Mouse (Mus musculus): ENCODE measurements around the gene Gm17482. TPM values are rescaled to one million over a fixed set of nuclear protein-coding genes. Genes with fewer than 3 reads are reported as not detected.
A peak's percentile ranks its signal among the peaks of the same experiment; 100 is the strongest.

The Gm17482 gene
- not detected in 2 replicates for total RNA-seq (2012; rRNA removed)
- polyA plus RNA-seq (2012; ENCODE audit: insufficient read depth in 1 of 2, insufficient read length in 2 of 2, low read depth in 1 of 2, low replicate concordance in 2 of 2, missing spikeins in 1 of 2) = not detected

DNA sequence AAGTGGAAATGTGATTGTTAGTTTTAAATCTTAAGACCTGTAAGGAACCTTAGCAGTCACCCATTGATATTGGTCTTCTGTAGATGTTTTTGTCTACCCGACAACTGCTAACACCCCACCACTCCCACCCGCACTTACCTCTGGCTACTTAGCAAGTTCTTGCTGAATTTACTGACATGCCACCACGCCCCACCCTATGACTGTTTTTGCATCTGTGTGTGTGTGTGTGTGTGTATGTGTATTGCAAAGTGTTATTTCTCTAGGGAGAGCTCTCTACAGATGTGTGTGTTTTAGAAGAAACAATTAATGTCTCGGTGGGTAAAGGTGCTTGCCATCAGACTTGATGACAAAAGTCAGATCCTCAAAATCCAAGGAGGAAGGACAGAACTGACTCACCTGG, at the start of gene Gm17482:
Gene Gm17482, plus strand, starts transcription at position 301 of the 400 bp plus-strand sequence.
- Histone ChIP-seq H3K4me3 (ENCODE audit: control insufficient read depth in 1 of 2, insufficient read depth in 1 of 2, low read depth in 2 of 2, low read length in 2 of 2) (no peak within 1 kb of the TSS), H3K27me3 (ENCODE audit: control insufficient read depth in 1 of 2, insufficient read depth in 2 of 2, low read length in 2 of 2) (peaks cover 2 to 7% of the 10 kb centered on the region in 2 experiments), H3K36me3 (ENCODE audit: control insufficient read depth in 1 of 2, insufficient read depth in 2 of 2, low read length in 2 of 2) (no peaks in the 10 kb centered on the region), H3K79me2 (ENCODE audit: control insufficient read depth, insufficient read depth, low read length, poor library complexity) (no peaks in the 10 kb centered on the region), H3K4me1 (ENCODE audit: control insufficient read depth in 1 of 2, insufficient read depth in 2 of 2, low read length in 2 of 2) (no peaks in the 10 kb centered on the region), H3K9ac (ENCODE audit: control insufficient read depth, low read depth, low read length, poor library complexity, severe bottlenecking) (no peak within 1 kb of the TSS), H3K27ac (ENCODE audit: control insufficient read depth, low read depth, low read length) (no peak within 1 kb of the TSS), H3K9me3 (replicated peaks; ENCODE audit: insufficient read depth, low read length) (no peaks in the 10 kb centered on the region)
- TF ChIP-seq EP300 (IDR thresholded peaks at IDR 0.05; ENCODE audit: low read depth in 1 of 2, low read length in 2 of 2) (no peak), E2F4 (IDR thresholded peaks at IDR 0.05; ENCODE audit: borderline replicate concordance, low read depth, low read length) (no peak), GATA1 (IDR thresholded peaks at IDR 0.05; ENCODE audit: low read depth, low read length) (no peak), TBP (IDR thresholded peaks at IDR 0.05; ENCODE audit: low read depth, low read length) (no peak), MYC (IDR thresholded peaks at IDR 0.05; ENCODE audit: low read depth, low read length) (no peak), CHD1 (IDR thresholded peaks at IDR 0.05; ENCODE audit: low read depth, low read length) (no peak), MEF2A (IDR thresholded peaks at IDR 0.05; ENCODE audit: extremely low read depth, insufficient replicate concordance, low read depth, low read length, poor library complexity, severe bottlenecking) (no peak), TCF12 (IDR thresholded peaks at IDR 0.05; ENCODE audit: low read depth, low read length) (no peak), KAT2A (conservative IDR thresholded peaks at IDR 0.05; ENCODE audit: low read depth, low read length) (no peak), ZKSCAN1 (IDR thresholded peaks at IDR 0.05; ENCODE audit: low read depth, low read length) (no peak), ZC3H11A (IDR thresholded peaks at IDR 0.05; ENCODE audit: low read depth, low read length) (no peak)
- DNase-seq (ENCODE audit: low read depth, low spot score) = no peak

DNA sequence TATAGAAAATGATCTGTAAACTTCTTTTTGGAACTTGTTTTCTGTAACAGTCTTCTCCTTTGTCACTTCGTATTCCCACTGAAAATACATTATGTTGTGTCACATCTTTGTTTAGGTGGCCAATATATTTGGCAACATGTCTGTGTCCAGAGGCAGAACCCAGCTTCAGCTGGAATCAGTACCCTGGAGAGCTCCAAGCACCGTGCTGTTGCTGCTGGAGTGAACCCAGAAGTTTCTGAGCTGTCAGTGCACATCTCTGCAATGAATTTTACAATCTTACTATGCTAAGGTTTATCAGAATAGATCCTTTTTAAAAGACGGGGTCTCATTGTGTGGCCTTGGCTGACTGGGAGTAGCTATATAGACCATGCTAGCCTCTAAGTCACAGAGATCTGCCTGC, 48.3 kb upstream of the Gm17482 start:
- Histone ChIP-seq H3K9me3 (replicated peaks; ENCODE audit: insufficient read depth, low read length) (no peaks in the 10 kb centered on the region), H3K36me3 (ENCODE audit: control insufficient read depth in 1 of 2, insufficient read depth in 2 of 2, low read length in 2 of 2) (no peaks in the 10 kb centered on the region), H3K79me2 (ENCODE audit: control insufficient read depth, insufficient read depth, low read length, poor library complexity) (no peaks in the 10 kb centered on the region), H3K4me1 (ENCODE audit: control insufficient read depth in 1 of 2, insufficient read depth in 2 of 2, low read length in 2 of 2) (no peaks in the 10 kb centered on the region), H3K4me3 (ENCODE audit: control insufficient read depth in 1 of 2, insufficient read depth in 1 of 2, low read depth in 2 of 2, low read length in 2 of 2) (no peak overlapping the region), H3K27me3 (ENCODE audit: control insufficient read depth in 1 of 2, insufficient read depth in 2 of 2, low read length in 2 of 2) (no peaks in the 10 kb centered on the region; a peak in 1 of 4 replicates), H3K9ac (ENCODE audit: control insufficient read depth, low read depth, low read length, poor library complexity, severe bottlenecking) (no peak overlapping the region), H3K27ac (ENCODE audit: control insufficient read depth, low read depth, low read length) (no peak overlapping the region)
- peak; percentile 66 for DNase-seq (ENCODE audit: low read depth, low spot score)
- TF ChIP-seq TBP (IDR thresholded peaks at IDR 0.05; ENCODE audit: low read depth, low read length) (no peak), SMC3 (IDR thresholded peaks at IDR 0.05; ENCODE audit: low read depth, low read length) (0 out of 2 replicates have a peak, but pooled peaks have one; percentile 12), MXI1 (IDR thresholded peaks at IDR 0.05; ENCODE audit: low read depth, low read length) (peak; percentile 82), SIN3A (IDR thresholded peaks at IDR 0.05; ENCODE audit: low read length) (peak; percentile 69; the same call in 1 of the 2 replicates), EP300 (IDR thresholded peaks at IDR 0.05; ENCODE audit: low read depth in 1 of 2, low read length in 2 of 2) (no peak), POLR2A (IDR thresholded peaks at IDR 0.05; ENCODE audit: control insufficient read depth in 1 of 2, insufficient read depth in 1 of 2, low read depth in 1 of 2, low read length in 2 of 2, poor library complexity in 1 of 2) (no peak), MAFK (IDR thresholded peaks at IDR 0.05; ENCODE audit: borderline replicate concordance, low read depth, low read length) (no peak), POLR2AphosphoS5 (IDR thresholded peaks at IDR 0.05; ENCODE audit: borderline replicate concordance, low read depth, low read length) (no peak), ZNF384 (IDR thresholded peaks at IDR 0.05; ENCODE audit: low read depth, low read length) (no peak), CTCF (IDR thresholded peaks at IDR 0.05 in 2 of 3, conservative IDR thresholded peaks at IDR 0.05 in 1 of 3; ENCODE audit: control insufficient read depth in 1 of 3, insufficient read depth in 1 of 3, low read depth in 2 of 3, low read length in 3 of 3, poor library complexity in 1 of 3, severe bottlenecking in 1 of 3) (no peak), MAZ (IDR thresholded peaks at IDR 0.05; ENCODE audit: low read depth, low read length) (no peak), RCOR1 (IDR thresholded peaks at IDR 0.05; ENCODE audit: low read depth, low read length) (no peak), ELF1 (IDR thresholded peaks at IDR 0.05; ENCODE audit: low read depth, low read length) (no peak), GABPA (IDR thresholded peaks at IDR 0.05; ENCODE audit: low read depth, low read length) (no peak), JUND (IDR thresholded peaks at IDR 0.05; ENCODE audit: low read depth, low read length) (no peak), TAL1 (IDR thresholded peaks at IDR 0.05; ENCODE audit: low read length) (no peak), HCFC1 (IDR thresholded peaks at IDR 0.05; ENCODE audit: low read depth, low read length) (no peak), ZKSCAN1 (IDR thresholded peaks at IDR 0.05; ENCODE audit: low read depth, low read length) (no peak)
